Mouse (Mus musculus) liver, embryonic 14.5 days (tissue): ENCODE results near the gene Tmx2. TPM values are rescaled to one million over a fixed set of nuclear protein-coding genes. Genes with fewer than 3 reads are reported as not detected.

Experiments
- ATAC-seq: fragments of 200-750 bp; cut with Nextera tagmentation; 2 replicates; pipeline ENCODE4 v1.8.0; 2017; ENCODE audit warnings: moderate number of reproducible peaks, mild to moderate bottlenecking, moderate library complexity; ENCODE audit not compliant: insufficient read depth
- DNase-seq, 3 experiments: peaks; one replicate each; pipeline ENCODE4 v3.0.0-alpha.2; 2012 to 2013; ENCODE audit warnings: low read depth in 3 of 3, low spot score in 3 of 3
- H3K27ac ChIP-seq: fragments of 300-500 bp; sonication (generic); 2 replicates; pipeline ENCODE4 v1.5.1; 2014; ENCODE audit warnings: moderate library complexity, mild to moderate bottlenecking, control low read depth, inconsistent platforms
- H3K27me3 ChIP-seq: fragments of 300-500 bp; sonication (generic); 2 replicates; pipeline ENCODE4 v1.6.1; 2014; ENCODE audit warnings: mild to moderate bottlenecking, low read length, moderate library complexity; ENCODE audit not compliant: control insufficient read depth, insufficient read depth
- H3K36me3 ChIP-seq: fragments of 300-500 bp; sonication (generic); replicated peaks from 2 replicates; pipeline ENCODE4 v1.6.1; 2014; ENCODE audit warnings: low read depth; ENCODE audit not compliant: control insufficient read depth, insufficient read depth
- H3K4me1 ChIP-seq, 2 experiments: fragments of 200-500 bp in 1 of 2; fragments of 300-500 bp in 1 of 2; sonication (generic) in 1 of 2; replicated peaks; 2 replicates each; pipeline ENCODE4 v1.6.1; 2012 to 2014; ENCODE audit warnings: antibody characterized with exemption in 1 of 2, inconsistent platforms in 1 of 2, low read length in 1 of 2; ENCODE audit not compliant: control insufficient read depth in 2 of 2, insufficient read depth in 2 of 2
- H3K4me2 ChIP-seq: fragments of 300-500 bp; sonication (generic); 2 replicates; pipeline ENCODE4 v1.6.1; 2014; ENCODE audit warnings: low read depth, mild to moderate bottlenecking, control low read depth, moderate library complexity
- H3K4me3 ChIP-seq, 2 experiments: fragments of 200-500 bp in 1 of 2; fragments of 300-500 bp in 1 of 2; sonication (generic) in 1 of 2; 2 replicates each; pipeline ENCODE4 v1.5.1; 2012 to 2014; ENCODE audit warnings: low read depth in 2 of 2, low read length in 2 of 2, mild to moderate bottlenecking in 2 of 2, control low read depth in 1 of 2, inconsistent platforms in 1 of 2, moderate library complexity in 1 of 2; ENCODE audit not compliant: insufficient read depth in 1 of 2
- H3K9ac ChIP-seq: fragments of 300-500 bp; sonication (generic); replicated peaks from 2 replicates; pipeline ENCODE4 v1.6.1; 2014; ENCODE audit warnings: mild to moderate bottlenecking, control low read depth, moderate library complexity
- H3K9me3 ChIP-seq: fragments of 300-500 bp; sonication (generic); 2 replicates; pipeline ENCODE4 v1.6.1; 2016; ENCODE audit warnings: low read length, mixed read lengths; ENCODE audit not compliant: control insufficient read depth
- CTCF ChIP-seq: IDR thresholded peaks from 2 replicates; pipeline ENCODE4 v1.5.1; 2016; ENCODE audit warnings: antibody characterized with exemption, low read depth, control low read depth
- EP300 ChIP-seq: IDR thresholded peaks from 2 replicates; pipeline ENCODE4 v1.6.1; 2016; ENCODE audit warnings: antibody characterized with exemption, low read depth
- WGBS: fragments of 180-500 bp; shearing (Covaris S2); extraction: QIAGEN DNeasy Blood & Tissue Kit; methylation state at CpG from one replicate; pipeline ENCODE4 v1.1.7; 2014; ENCODE audit not compliant: insufficient replicate concordance; 5-methylcytosine and 5-hydroxymethylcytosine counted together
- polyA plus RNA-seq, 2 experiments: library from polyadenylated mRNA; depleted of rRNA in 1 of 2; stranded (reverse) in 1 of 2; unstranded in 1 of 2; fragments of >200 nt; fragmentation: Nextera tagmentation in 1 of 2; extraction: Ambion mirVana in 1 of 2; gene quantifications; 2 replicates each; pipeline versions ENCODE4 v1.2.1 to v1.2.3; 2012 to 2014

The Tmx2 gene
- polyA plus RNA-seq, 2 experiments, result 24.7 to 66.3 TPM

DNA sequence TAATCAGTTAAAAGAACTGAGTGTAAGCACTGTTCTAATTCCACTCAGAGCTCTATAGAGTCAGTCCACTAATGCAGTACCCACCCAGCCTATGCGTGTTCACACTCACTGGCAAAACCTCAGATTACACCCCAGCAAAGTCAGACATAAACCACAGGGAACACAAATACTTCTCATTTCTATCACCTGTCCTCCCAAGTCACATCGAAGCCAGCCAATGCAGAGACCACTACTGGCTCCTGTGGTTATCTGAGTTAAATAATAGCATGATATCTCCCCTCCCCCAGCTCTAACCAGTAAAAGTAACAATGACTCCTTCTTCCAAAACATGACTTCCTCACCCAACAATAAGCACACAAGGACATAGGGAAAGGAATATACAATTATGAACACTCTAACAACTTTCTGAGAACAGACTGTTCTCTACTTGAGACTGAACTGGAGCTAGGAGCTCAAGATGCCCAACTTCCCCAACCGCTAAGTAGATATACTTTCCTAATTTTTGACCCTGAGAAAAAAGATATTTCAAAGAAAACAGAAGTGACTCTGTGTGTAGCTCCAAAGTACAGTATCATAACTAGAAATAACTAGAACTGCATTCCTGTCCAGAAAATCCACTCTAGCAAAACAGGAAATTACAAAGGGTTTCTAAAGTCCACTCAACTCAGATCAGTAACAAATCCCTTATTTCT lies 55.4 kb downstream of the Tmx2 start:
- Histone ChIP-seq H3K4me1 (peaks cover 3 to 26% of the 10 kb centered on the region in 2 experiments), H3K36me3 (peaks cover 12% of the 10 kb centered on the region), H3K27me3 (no peaks in the 10 kb centered on the region), H3K9ac (no peak overlapping the region), H3K4me3 (no peak overlapping the region), H3K9me3 (no peaks in the 10 kb centered on the region), H3K27ac (no peak overlapping the region), H3K4me2 (no peak overlapping the region)
- DNase-seq (no peak), ATAC-seq (no peak)
- no peak for TF ChIP-seq CTCF
- no peak for TF ChIP-seq EP300
- WGBS, result 44% methylated on average over 3 of the region's 3 CpGs

GRCm38 (mm10) chr2:84622668-84623067 lies 56.3 kb downstream of the Tmx2 start:
- Histone ChIP-seq H3K4me1 (peaks cover 3 to 22% of the 10 kb centered on the region in 2 experiments), H3K9ac (no peak overlapping the region), H3K36me3 (peaks cover 12% of the 10 kb centered on the region), H3K9me3 (no peaks in the 10 kb centered on the region), H3K27me3 (no peaks in the 10 kb centered on the region), H3K4me2 (no peak overlapping the region), H3K4me3 (no peak overlapping the region), H3K27ac (no peak overlapping the region)
- TF ChIP-seq EP300 (no peak), CTCF (no peak)
- DNase-seq (no peak), ATAC-seq (no peak)
- WGBS, result 57% methylated on average over 2 of the region's 2 CpGs

Other genes starting within 250 kb of the Tmx2 start
- gene Tfpi, start 202.4 kb downstream of the Tmx2 start, polyA plus RNA-seq (2012; rRNA removed), result 6.3 and 10.4 TPM in 2 replicates
- gene Tfpi, start 202.4 kb downstream of the Tmx2 start, polyA plus RNA-seq (2014; fragmentation: Nextera tagmentation; extraction: Ambion mirVana), result 15.1 and 15.9 TPM in 2 replicates
- gene Ctnnd1, start 28.4 kb downstream of the Tmx2 start, polyA plus RNA-seq (2012; rRNA removed), result 14.6 and 16.0 TPM in 2 replicates
- 8.5 and 9.8 TPM in 2 replicates for gene Ctnnd1, start 28.4 kb downstream of the Tmx2 start, polyA plus RNA-seq (2014; fragmentation: Nextera tagmentation; extraction: Ambion mirVana)
- not detected in 2 replicates for gene Btbd18, start 20.1 kb downstream of the Tmx2 start, polyA plus RNA-seq (2012; rRNA removed)
- gene Btbd18, start 20.1 kb downstream of the Tmx2 start, polyA plus RNA-seq (2014; fragmentation: Nextera tagmentation; extraction: Ambion mirVana), result 0.05 TPM in 1 of 2 replicates, not detected in the other
- 97.8 and 135 TPM in 2 replicates for gene Selenoh, start 8.4 kb downstream of the Tmx2 start, polyA plus RNA-seq (2012; rRNA removed)
- gene Selenoh, start 8.4 kb downstream of the Tmx2 start, polyA plus RNA-seq (2014; fragmentation: Nextera tagmentation; extraction: Ambion mirVana), result 115 TPM in 2 replicates
- gene Gm28635, start 1.1 kb downstream of the Tmx2 start, polyA plus RNA-seq (2012; rRNA removed), result 0.01 TPM in 1 of 2 replicates, not detected in the other
- gene Gm28635, start 1.1 kb downstream of the Tmx2 start, polyA plus RNA-seq (2014; fragmentation: Nextera tagmentation; extraction: Ambion mirVana), result not detected in 2 replicates
- gene Med19, start 738 bp downstream of the Tmx2 start, polyA plus RNA-seq (2012; rRNA removed), result 9.6 and 12.3 TPM in 2 replicates
- gene Med19, start 738 bp downstream of the Tmx2 start, polyA plus RNA-seq (2014; fragmentation: Nextera tagmentation; extraction: Ambion mirVana), result 22.4 and 23.4 TPM in 2 replicates
- gene Zdhhc5, start 36.0 kb upstream of the Tmx2 start, polyA plus RNA-seq (2012; rRNA removed), result 17.2 and 17.4 TPM in 2 replicates
- gene Zdhhc5, start 36.0 kb upstream of the Tmx2 start, polyA plus RNA-seq (2014; fragmentation: Nextera tagmentation; extraction: Ambion mirVana), result 18.8 and 20.1 TPM in 2 replicates
- gene Clp1, start 48.2 kb upstream of the Tmx2 start, polyA plus RNA-seq (2012; rRNA removed), result 22.1 and 27.5 TPM in 2 replicates
- 50.9 and 54.6 TPM in 2 replicates for gene Clp1, start 48.2 kb upstream of the Tmx2 start, polyA plus RNA-seq (2014; fragmentation: Nextera tagmentation; extraction: Ambion mirVana)
- 122 and 145 TPM in 2 replicates for gene Ypel4, start 54.9 kb upstream of the Tmx2 start, polyA plus RNA-seq (2012; rRNA removed)
- 53.4 and 58.1 TPM in 2 replicates for gene Ypel4, start 54.9 kb upstream of the Tmx2 start, polyA plus RNA-seq (2014; fragmentation: Nextera tagmentation; extraction: Ambion mirVana)
- 1.1 and 1.8 TPM in 2 replicates for gene Gm19426, start 64.5 kb upstream of the Tmx2 start, polyA plus RNA-seq (2012; rRNA removed)
- 0.98 and 1.1 TPM in 2 replicates for gene Gm19426, start 64.5 kb upstream of the Tmx2 start, polyA plus RNA-seq (2014; fragmentation: Nextera tagmentation; extraction: Ambion mirVana)
- gene Serping1, start 96.3 kb upstream of the Tmx2 start, polyA plus RNA-seq (2012; rRNA removed), result 32.4 and 35.4 TPM in 2 replicates
- 45.4 and 61.5 TPM in 2 replicates for gene Serping1, start 96.3 kb upstream of the Tmx2 start, polyA plus RNA-seq (2014; fragmentation: Nextera tagmentation; extraction: Ambion mirVana)
- gene Ube2l6, start 119.7 kb upstream of the Tmx2 start, polyA plus RNA-seq (2012; rRNA removed), result 243 and 304 TPM in 2 replicates
- 469 and 479 TPM in 2 replicates for gene Ube2l6, start 119.7 kb upstream of the Tmx2 start, polyA plus RNA-seq (2014; fragmentation: Nextera tagmentation; extraction: Ambion mirVana)
- gene Smtnl1, start 143.5 kb upstream of the Tmx2 start, polyA plus RNA-seq (2012; rRNA removed), result 0.09 and 0.38 TPM in 2 replicates
- gene Smtnl1, start 143.5 kb upstream of the Tmx2 start, polyA plus RNA-seq (2014; fragmentation: Nextera tagmentation; extraction: Ambion mirVana), result 0.23 and 0.25 TPM in 2 replicates
- gene Timm10, start 147.9 kb upstream of the Tmx2 start, polyA plus RNA-seq (2012; rRNA removed), result 39.8 and 46.6 TPM in 2 replicates
- gene Timm10, start 147.9 kb upstream of the Tmx2 start, polyA plus RNA-seq (2014; fragmentation: Nextera tagmentation; extraction: Ambion mirVana), result 40.6 and 41.5 TPM in 2 replicates
- 144 and 151 TPM in 2 replicates for gene Slc43a1, start 159.7 kb upstream of the Tmx2 start, polyA plus RNA-seq (2012; rRNA removed)
- gene Slc43a1, start 159.7 kb upstream of the Tmx2 start, polyA plus RNA-seq (2014; fragmentation: Nextera tagmentation; extraction: Ambion mirVana), result 174 and 198 TPM in 2 replicates
- 0.03 and 0.06 TPM in 2 replicates for gene Rtn4rl2, start 207.6 kb upstream of the Tmx2 start, polyA plus RNA-seq (2012; rRNA removed)
- 0.14 TPM in 1 of 2 replicates, not detected in the other for gene Rtn4rl2, start 207.6 kb upstream of the Tmx2 start, polyA plus RNA-seq (2014; fragmentation: Nextera tagmentation; extraction: Ambion mirVana)